Mouse (Mus musculus) c-Kit-positive CD71-positive TER-119-negative erythroid progenitor cells, embryonic 14.5 days (primary cell): ENCODE results near the gene 4932415D10Rik.
A peak's percentile ranks its signal among the peaks of the same experiment; 100 is the strongest.

Source experiments
- DNase-seq: peaks from one replicate; pipeline ENCODE4 v3.0.0-alpha.2; 2013; ENCODE audit warnings: low read depth

4932415D10Rik gene

GRCm38 (mm10) chr10:82316482-82316881 lies at the start of gene 4932415D10Rik:
TSS of gene 4932415D10Rik (minus strand) at chr10:82316582.
- no peak for DNase-seq

- no peak for DNase-seq
Measured at GRCm38 (mm10) chr10:82361911-82362310, 45.5 kb upstream of the 4932415D10Rik start.

GRCm38 (mm10) chr10:82355401-82355800 lies 39.0 kb upstream of the 4932415D10Rik start:
- no peak for DNase-seq

GRCm38 (mm10) chr10:82354083-82355010 lies 38.0 kb upstream of the 4932415D10Rik start, which contains the start of gene Gm4924:
TSS of gene Gm4924 (plus strand) at chr10:82354255.
- DNase-seq, result peak; percentile 71

- no peak for DNase-seq
Measured at GRCm38 (mm10) chr10:82329826-82330225, 13.4 kb upstream of the 4932415D10Rik start.

- no peak for DNase-seq
Measured at GRCm38 (mm10) chr10:82320134-82320533, 3.8 kb upstream of the 4932415D10Rik start.

GRCm38 (mm10) chr10:82296440-82296839 lies 19.9 kb downstream of the 4932415D10Rik start:
- no peak for DNase-seq

- DNase-seq, result no peak
Measured at GRCm38 (mm10) chr10:82257331-82257730, 59.1 kb downstream of the 4932415D10Rik start.

- no peak for DNase-seq
Measured at GRCm38 (mm10) chr10:82245021-82245420, 71.4 kb downstream of the 4932415D10Rik start.

- no peak for DNase-seq
Measured at GRCm38 (mm10) chr10:82241401-82241788, 75.0 kb downstream of the 4932415D10Rik start.

- DNase-seq, result peak; percentile 46
Measured at GRCm38 (mm10) chr10:82240742-82241400, 75.5 kb downstream of the 4932415D10Rik start, which contains the start of gene Zfp938. TSS of gene Zfp938 (minus strand) at chr10:82241280.
